Mouse (Mus musculus) mouse trophoblast stem cell (cell line): ENCODE measurements at regions not wholly inside any gene's neighbourhood (a gene's known extent, or its start where the extent isn't known, plus 50 kb on each side); places are given as distances from the start of the nearest gene placed in this dataset.

Source experiments
- in situ Hi-C, 2 experiments: fragments of 300-500 bp; cut with MseI, MboI; formaldehyde crosslinking; loops; 2 replicates in 1 of 2; 3 replicates in 1 of 2; pipeline ENCODE4 v1.15.1; 2025

DNA sequence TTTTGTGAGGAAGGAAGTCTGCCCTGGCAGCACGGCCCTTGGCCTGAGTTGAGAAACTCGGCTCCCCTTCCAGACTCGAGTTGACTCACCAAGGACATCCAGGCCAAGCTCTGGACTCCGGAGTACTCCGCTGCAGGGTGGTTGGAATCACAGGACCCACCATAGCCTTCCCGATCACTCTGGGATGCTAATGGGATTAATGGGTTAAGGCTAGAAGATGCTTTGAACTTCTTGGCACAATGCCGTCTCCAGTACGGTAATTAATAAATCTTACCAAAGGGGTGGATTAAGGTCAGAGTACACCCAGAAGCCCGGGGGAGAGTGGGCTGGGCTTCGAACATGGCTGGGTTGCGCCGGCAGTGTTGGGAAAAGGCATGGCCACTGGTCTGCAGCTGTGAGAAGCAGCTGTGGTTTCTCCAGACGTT, 200.8 kb upstream of the Dio3 start:
- in situ Hi-C loops, result no loop called here

DNA sequence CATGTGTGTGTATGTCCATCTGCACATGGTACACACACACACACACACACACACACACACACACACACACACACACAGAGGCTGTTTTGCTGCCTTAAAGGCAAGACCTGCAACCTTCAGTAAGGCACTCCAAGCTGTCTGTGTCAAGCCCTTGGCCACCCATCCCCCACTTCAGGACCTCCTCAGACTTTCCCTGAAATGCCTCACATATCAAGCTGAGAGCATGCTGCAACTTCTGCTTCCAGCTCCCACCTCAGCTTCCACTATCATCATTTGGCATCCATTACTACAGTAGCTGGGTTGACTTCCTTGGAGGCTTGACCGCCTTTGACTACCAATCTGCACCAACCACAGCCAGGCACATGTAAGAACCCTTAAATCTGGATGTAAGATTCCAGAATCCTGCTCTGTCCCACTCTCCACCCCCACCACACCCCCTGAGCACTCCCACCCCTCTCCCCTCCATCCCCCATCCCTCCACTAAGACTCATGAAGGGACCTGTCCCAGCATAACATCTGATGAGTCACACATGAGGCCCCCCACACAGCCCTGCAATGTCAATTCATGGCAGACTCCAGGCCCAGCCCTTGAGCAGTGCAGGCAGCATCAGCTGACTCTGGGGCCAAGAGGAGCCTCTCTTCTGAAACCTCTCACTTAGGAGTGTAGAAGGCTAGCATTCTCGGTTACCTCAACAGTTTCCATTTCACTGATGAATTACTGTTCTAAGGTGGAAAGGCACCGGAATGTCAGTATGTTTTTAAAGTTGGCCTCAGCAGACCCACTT, 196.8 kb upstream of the Dio3 start:
- in situ Hi-C loops, result no loop called here

DNA sequence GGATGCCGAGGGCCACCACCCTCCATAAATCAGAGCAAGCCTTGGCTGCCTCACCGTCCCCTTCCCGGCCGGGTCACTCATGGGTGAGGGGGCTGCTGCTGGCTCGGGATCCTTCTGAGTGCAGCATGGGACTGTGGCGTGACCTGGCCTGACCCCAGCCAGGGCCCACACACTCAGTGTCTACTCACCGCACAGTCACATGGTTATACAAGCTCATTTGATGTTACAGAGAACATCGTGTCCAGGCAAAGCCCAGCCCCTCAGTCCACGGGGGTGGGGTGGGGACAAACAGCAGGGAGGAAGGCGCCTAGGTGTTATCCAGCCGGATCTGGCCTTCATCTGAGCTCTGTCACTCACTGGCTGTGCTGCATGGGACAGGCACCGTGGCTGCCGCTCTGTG, 195.9 kb upstream of the Dio3 start:
- in situ Hi-C loops, result no loop called here

DNA sequence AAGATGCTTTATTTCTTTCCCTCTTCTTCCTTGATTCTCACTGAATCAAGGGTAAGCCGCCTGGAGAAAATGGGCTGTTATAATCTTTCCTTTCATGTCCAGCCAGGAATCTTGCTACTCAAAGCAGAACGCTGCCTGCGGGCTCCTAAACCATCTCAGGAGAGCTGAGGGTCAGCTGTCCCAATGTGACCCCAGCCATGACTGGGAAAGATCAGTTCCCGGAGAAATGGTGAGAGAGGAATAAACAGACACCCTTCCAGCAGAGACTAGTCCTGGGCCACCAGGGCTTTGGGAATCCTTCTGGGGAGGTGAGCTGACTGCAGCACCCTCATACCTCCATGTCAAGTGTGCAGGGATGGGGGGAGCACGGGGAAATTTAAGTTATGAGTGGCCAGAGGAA, 195.4 kb upstream of the Dio3 start:
- in situ Hi-C loops, result no loop called here

DNA sequence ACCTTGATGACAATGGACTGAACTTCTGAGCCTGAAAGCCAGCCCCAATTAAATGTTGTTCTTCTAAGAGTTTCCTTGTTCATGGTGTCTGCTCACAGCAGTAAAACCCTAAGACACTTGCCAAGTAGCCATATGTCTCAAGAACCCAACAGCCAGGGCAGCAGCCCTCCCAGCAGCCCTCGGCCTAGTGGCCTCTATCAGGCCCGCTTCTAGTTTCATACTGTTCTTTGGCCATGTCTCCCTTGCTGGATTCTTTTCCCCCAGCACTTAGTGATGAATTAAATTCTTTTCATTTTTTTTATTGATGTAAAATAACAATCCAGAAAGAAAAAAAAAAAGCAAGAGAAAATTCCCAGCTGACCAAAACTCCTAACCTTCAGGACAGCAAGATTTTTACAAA, 191.9 kb upstream of the Dio3 start:
- in situ Hi-C loops, result no loop called here

DNA sequence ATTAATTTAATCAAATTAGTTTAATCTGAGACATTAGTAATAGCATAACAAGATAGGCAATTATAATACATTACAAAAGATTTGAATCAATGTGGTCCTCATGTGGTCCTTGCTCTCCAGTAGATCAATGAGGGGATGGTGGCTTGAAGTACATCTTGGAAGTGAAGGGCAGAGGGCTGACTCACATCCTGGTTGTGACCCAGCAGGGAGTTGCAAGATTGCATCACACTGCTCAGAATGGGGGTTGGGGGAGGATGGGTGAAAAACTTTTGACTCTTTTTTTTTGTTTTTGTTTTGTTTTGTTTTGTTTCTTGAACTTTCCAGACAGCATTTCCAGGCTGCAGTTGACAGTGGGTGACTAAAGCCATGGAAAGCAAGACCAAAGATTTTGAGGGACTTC, 191.1 kb upstream of the Dio3 start:
- in situ Hi-C loops, result no loop called here

DNA sequence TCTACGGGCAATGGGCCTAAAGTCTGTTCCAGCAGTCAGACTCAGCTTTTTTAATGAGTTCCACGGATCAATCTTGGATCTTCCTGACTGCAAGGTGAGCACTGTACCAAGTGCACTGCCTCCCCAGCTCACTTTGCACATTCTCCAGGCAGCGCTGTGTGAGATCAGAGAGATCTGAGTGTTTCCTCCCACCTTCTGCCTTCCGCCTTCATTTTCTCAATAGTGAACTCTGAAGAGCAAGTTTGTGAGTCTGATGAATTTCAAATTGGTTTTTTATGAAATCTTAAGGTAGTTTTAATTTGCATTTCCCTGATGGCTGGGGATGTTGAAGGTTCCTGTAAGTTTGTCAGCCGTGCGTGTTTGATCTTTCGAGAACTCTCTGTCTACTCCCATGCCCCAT, 176.7 kb upstream of the Dio3 start:
- in situ Hi-C loops, result no loop called here

DNA sequence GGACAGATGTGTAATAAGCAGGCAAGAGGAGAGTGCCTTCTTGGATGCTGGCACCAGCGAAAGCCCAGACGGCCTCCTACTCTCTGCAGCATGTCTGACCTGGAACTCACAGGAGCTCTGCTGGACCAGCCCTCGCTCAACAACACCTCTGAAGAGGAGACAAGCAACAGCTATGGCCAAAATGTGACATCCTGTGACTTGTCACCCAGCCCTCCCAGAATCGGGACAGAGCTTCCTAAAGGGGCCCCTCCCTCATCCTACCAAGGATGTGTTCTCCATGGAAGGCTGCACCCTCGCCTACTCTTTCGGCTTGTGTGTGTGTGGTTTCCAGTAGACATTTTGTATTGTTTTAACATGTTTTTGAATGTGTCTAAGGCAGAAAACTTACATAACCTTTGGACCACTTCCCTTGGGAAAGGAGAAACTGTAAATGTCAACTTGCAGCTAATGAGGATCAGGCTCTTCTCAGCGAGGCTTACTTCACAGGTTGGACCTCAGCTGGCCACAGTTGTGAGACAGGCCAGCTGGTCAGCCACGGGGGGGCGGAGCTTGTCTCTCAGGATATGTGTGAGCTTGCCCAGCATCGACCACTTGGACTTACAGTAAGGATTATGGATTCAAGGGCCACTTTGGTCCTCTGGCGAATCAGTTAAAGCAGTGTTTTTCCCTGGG, 166.7 kb upstream of the Dio3 start:
- in situ Hi-C loops, result no loop called here

DNA sequence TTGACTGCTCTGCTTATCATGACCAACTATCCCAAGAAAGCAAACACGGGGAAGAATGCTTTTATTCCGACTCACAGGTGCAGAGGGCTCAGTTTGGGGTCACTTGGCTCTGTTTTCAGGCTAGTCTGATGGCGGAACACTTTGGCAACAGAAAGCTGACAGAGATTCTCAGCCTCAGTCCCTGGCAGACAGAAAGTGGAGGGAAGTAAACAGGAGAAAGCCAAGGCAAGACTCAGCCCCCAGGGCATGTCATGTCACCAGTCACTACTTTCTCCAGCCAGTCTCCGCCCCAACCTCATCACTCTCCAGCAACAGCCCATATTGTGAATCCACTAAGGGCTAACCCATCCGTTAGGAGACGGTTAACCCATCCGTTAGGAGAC, 166.2 kb upstream of the Dio3 start:
- in situ Hi-C loops, result no loop called here

DNA sequence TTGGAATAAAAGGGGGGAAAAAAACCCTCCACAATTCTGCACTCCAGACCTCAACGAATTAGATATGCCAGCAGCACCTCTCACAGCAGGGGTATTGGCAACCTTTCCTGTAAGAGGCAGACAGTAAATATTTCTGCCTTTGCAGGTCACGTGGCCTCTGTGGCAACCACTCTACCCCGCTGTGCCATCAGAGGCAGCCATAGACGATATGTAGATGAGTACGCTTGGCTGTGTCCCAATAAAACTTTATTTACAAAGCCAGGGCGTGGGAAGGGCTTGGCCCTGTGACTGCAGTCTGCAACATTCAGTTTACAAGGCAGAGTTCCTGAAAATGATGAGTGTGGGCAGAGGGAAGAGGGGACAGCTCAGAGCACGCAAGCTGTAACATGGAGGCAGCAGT, 158.7 kb upstream of the Dio3 start:
- in situ Hi-C loops, result no loop called here

DNA sequence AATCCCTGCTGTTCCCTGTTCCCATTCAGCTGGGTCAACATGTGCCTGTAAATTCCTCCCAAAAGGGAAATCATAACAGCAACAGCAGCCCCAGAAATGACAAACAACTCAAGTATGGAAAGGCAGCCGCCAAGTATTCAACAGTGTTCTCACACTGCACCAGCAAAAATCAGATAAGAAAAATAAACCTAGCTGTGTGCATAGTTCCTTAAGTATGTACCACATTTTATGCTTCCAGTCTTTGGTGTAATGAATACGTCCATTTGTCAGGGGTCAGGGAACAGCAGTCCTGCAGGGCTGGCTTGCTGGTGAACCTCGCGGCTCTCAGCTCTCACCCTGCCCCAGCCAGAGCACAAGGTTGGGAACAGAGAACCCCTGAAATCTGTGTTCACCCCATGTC, 155.9 kb upstream of the Dio3 start:
- in situ Hi-C loops, result no loop called here

DNA sequence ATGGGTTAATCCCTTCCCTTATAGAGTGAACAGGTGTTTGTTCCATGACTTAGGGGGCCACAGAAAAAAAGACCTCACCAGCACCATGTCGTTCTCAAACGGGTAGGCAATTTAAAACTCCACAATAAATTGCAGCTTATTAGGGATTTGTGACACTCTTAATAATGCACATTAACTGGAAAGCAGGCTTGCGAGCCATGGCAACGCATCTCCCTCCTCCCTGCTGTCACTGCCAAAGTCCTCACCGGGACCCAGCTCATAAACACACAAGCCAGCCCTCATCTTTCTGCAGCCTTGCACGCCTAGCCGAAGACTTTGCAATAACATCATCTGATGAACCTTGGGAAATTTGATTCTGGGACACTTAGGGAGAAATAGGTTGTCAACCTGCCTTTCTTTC, 152.3 kb upstream of the Dio3 start:
- in situ Hi-C loops, result no loop called here

DNA sequence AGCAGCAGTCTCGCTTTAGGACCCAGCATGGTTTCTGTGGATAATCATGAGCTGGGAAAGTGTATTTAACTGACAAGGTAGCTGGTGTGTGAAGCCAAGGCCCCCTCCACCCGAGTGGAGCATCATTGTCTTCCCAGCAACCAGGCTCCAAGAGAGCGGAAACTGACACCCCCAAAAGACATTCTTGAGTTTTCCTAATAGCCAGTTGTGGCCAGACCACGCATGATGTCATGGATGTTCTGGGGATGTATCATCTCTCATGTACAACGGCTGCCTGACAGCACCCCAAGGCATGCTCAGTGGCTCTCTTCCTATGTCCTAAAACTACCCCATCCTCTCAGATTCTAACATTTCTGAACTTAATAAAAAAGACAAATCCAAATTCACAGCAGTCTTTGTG, 133.5 kb upstream of the Dio3 start:
- in situ Hi-C loops, result no loop called here

DNA sequence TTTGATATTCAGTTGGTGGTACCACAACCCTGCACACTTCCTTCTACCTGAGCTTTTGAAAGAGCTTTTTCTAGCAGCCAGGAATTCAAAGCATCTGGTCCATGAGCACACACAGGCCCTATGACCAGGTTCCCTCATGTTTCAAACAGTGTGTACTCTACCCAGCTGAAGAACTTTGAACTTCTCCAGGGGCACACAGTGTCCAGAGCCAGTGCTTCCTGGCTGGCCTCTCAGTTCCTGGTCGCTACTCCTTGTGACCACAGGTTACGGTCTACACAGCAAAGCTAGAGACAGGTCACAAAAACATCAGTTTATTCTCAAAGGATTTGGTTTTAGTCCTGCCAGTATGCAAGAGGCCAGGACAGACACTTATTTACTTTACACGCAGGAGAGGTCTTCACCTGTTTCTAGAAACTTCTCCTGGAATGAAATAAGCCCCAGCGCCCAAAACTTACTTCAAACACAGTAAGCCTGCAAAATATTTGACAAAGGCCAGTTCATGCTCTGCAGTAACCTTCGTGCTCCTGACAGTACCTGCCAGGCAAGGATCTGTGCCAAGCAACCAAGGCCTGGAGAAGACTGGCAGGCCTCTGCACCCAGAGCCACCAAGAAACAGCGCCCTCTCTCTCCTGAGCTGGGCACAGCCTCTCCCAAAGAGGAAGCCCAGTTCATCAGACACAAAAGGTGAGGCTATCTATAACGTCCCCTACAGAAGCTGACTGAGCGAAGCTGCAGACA, 124.5 kb upstream of the Dio3 start:
- in situ Hi-C loops, result no loop called here

DNA sequence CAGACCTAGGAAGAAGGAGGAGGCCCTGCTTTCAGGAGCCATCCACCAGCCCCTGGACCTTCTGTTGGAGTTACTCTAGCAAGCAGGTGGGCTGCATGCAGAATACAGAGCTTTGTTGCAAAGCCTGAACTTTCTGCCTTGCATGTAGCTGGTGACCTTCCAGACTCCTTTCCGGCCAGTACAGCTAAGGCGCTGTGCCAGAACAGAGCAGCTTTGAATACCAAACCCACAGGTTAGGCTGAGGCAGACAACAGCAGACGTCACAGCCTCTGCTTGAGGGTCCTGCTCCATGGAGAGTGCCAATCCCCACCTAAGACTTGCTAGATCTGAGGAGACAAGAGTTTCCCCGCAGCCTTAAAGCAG, 123.9 kb upstream of the Dio3 start:
- in situ Hi-C loops, result no loop called here

DNA sequence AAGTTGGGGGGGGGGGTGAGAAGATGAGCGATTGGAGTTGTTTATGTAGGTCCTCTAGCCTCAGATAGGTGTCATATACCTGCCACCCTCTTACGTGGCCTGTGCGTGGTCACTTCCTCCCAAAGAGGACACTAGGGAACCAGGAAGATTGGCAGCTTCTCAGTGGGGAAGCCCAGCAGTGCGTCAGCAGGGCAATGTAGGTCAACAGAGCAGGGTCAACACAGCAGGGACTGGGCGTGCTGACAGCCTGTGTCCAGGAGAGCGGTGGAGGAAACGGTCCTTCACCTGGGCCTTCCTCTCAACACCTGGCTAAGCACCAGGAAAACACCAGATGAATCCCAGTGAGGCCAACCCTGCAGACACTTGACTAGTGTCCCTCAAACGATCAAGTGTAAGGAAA, 122.4 kb upstream of the Dio3 start:
- in situ Hi-C loops, result no loop called here

DNA sequence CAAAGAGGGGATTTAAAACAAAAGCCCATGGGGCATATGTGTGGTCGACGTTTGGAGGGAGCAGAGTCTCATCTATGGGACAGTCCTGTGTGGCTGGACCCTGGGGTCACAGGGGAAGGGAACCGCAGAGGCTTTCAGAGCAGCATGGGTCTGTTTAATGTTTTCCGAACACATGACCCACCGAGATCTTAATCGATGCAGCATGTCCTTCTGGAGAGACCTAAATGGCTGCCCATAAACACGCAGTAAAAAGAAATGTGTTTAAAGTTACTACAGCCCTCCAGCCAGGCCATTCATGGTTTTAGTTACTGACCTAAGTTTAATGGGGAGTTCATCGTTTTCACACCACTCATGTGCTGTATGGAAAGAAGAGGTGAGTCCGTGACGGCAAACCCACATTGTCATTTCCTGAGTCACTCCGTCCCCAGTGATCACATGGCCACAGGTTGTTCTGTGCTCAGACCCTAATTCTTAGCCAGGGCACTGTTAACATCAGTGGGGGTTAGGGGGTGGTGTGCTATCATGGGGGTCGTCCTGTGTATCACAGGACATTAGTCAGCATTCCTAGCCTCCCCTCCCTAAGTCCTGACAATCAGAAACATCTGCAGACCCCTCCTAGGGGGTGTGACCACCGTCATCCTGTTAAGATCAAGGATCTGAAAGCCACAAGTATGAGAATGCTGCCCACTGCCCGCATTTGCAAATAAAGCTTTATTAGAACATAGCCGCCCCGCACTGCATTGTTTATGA, 120.7 kb upstream of the Dio3 start:
- in situ Hi-C loops, result no loop called here

DNA sequence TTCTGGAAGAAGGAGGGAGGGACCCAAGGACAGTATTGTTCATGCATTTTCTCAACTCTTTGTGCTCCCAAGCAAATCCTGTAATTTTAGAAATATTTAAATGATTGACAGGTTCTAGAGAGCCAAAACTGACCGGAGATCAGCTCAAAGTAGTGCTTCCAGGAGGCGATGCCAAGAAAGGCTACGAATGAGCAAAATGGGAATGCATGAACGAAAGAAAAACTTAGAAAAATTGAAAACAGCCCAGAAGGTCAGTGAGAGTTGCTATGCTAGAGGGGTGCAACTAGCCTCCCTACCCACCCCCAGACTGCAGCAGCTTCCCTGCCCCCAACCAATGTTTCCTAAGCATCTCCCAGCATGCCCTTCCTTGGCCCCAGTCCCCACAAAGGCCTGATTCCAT, 117.6 kb upstream of the Dio3 start:
- in situ Hi-C loops, result no loop called here

DNA sequence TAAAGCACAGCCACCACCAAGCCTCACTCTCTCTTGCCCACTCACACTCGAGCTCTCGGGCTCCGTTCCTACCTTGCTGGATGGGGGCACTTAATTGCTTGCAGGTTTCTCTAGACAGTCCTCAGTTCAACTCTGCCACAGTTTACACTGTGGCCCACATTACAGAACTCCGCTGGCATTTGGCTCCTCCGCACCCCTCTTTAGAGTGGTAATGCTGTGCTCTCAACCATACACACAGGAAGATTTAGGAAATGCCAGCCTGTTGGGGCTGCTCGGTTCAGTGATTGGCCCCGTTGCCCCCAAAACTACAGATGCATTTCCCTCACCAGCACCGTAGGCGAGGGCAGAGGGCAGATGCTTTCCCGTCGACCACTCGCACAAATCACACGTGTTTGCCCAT, 113.4 kb upstream of the Dio3 start:
- in situ Hi-C loops, result no loop called here

DNA sequence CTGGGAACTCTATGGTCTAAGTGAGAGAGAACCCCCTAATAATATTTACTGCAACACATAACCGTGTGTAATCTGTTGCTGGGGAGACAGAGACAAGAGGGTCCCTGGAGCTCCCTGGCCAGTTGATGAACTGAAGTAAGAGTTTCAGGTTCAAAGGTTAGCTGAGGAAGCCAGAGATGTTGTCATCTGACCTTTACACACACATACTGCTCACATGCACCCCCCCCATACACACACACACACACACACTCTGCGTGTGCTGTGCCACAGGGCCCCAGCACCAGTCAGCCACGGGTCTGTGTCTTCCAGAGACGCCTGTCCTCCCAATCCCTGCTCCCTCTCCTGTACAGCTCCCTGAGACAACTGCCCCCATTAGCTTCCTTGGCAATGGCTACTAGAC, 110.5 kb upstream of the Dio3 start:
- in situ Hi-C loops, result no loop called here

DNA sequence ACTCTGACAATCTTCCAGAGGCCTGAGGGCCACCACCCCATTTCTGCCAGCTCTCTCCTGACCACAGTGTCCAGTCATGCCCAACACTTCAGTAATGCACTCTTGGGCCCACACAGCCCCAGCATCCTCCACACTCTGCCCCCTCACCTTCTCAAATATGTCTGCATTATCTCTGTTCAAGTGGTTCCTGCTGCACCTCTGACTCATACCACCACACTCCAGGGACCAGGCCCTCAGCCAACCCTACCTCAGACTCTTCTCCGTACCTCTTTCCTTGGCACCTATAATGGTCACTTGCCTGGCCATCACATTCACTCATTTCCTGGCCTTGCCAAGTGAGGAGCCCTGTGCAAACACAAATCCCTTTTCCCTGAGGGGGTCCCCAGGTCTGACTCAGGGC, 109.6 kb upstream of the Dio3 start:
- in situ Hi-C loops, result no loop called here

DNA sequence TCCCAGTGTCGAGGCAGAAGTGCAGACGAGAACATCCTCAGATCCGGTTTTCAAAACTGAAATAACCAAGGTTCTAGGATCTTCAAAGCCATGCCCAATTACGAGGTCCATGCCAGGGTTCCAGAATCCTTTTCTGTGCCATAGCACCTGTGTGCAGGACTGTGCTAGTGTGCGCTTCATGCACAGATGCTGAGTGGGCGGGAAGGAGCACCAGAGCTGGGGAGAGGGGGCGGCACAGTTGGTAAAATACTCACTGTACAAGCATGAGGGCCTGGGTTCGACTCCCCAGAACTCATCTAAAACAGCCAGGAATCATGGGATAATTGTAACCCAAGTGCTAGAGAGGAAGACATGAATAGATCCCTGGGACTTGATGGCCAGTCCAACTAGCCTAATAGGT, 108.4 kb upstream of the Dio3 start:
- in situ Hi-C loops, result no loop called here
